Mouse (Mus musculus): ENCODE measurements around the gene Arf3.

DNA sequence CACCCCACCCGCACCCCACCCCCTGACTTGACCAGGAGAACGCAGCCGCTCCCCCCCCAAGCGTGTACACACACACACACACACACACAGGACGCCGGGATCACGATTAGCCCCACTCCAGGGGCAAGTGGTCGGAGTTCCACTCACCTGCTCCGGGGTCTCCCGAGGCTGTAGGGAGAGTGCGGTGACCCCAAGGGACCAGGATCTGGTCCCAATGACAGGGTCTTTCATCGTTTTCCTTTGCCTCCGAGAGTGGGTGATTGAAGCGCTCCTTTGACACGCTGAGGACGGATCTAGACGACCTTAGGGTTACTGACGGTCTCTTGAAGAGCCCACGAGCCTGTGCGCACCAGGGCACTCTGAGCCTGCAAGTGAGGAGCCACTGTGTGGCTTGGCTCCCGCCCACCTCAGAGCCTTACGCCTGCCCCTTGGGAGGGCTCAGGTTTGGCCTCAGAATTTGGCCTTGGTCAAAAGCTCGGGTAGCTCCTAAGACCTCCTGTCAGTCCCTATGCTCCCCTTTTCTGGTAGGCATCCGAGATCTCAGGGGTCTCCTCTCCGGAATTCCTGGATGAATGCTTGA lies 15.3 kb upstream of the Arf3 start:
- no peak for TF ChIP-seq CTCF (IDR thresholded peaks at IDR 0.05; ENCODE audit: insufficient read depth, low read depth, low read length)
- TF ChIP-seq POLR2A (IDR thresholded peaks at IDR 0.05; ENCODE audit: insufficient read depth, low read depth, low read length) = no peak
